Mouse (Mus musculus): ENCODE data around the gene Csnk2b. TPM values are rescaled to one million over a fixed set of nuclear protein-coding genes. Genes with fewer than 3 reads are reported as not detected.
A peak's percentile ranks its signal among the peaks of the same experiment; 100 is the strongest.

Csnk2b gene
- polyA plus RNA-seq, 1 experiment from 2014 or later, result 242 TPM

- Histone ChIP-seq H3K36me3 (ENCODE audit: control insufficient read depth, insufficient read depth, low read length) (peaks cover 40% of the 10 kb centered on the region), H3K9ac (ENCODE audit: low read length) (peak overlapping the region; percentile 100), H3K27ac (ENCODE audit: low read length) (no peak overlapping the region), H3K27me3 (ENCODE audit: control insufficient read depth, insufficient read depth, low read depth, low read length) (no peaks in the 10 kb centered on the region), H3K4me1 (replicated peaks; ENCODE audit: control insufficient read depth, insufficient read depth, low read length) (peaks cover 19% of the 10 kb centered on the region), H3K4me3 (ENCODE audit: low read length) (peak overlapping the region; percentile 97), H3K9me3 (ENCODE audit: control insufficient read depth, low read length) (no peaks in the 10 kb centered on the region), H3K4me2 (ENCODE audit: low read depth, low read length) (peak overlapping the region; percentile 88)
- no peak for ATAC-seq (ENCODE audit: low read depth)
- 19% methylated on average over 12 of the region's 12 CpGs for WGBS
Observed at GRCm38 (mm10) chr17:35162730-35163129, 40.9 kb upstream of the Csnk2b start.

- no peak for ATAC-seq (ENCODE audit: low read depth)
- Histone ChIP-seq H3K27ac (ENCODE audit: low read length) (no peak overlapping the region), H3K9ac (ENCODE audit: low read length) (peak overlapping the region; percentile 100), H3K4me1 (replicated peaks; ENCODE audit: control insufficient read depth, insufficient read depth, low read length) (peaks cover 19% of the 10 kb centered on the region), H3K9me3 (ENCODE audit: control insufficient read depth, low read length) (no peaks in the 10 kb centered on the region), H3K4me2 (ENCODE audit: low read depth, low read length) (peak overlapping the region; percentile 88), H3K4me3 (ENCODE audit: low read length) (peak overlapping the region; percentile 97; the same call in 1 of the 2 replicates), H3K27me3 (ENCODE audit: control insufficient read depth, insufficient read depth, low read depth, low read length) (no peaks in the 10 kb centered on the region), H3K36me3 (ENCODE audit: control insufficient read depth, insufficient read depth, low read length) (peaks cover 46% of the 10 kb centered on the region)
- WGBS, result 57% methylated on average over 14 of the region's 14 CpGs
Observed at GRCm38 (mm10) chr17:35162121-35162520, 40.3 kb upstream of the Csnk2b start.

GRCm38 (mm10) chr17:35161421-35161820 lies 39.6 kb upstream of the Csnk2b start:
- ATAC-seq (ENCODE audit: low read depth), result no peak
- 78% methylated on average over 11 of the region's 11 CpGs for WGBS
- H3K4me2 ChIP-seq (ENCODE audit: low read depth, low read length), result no peak overlapping the region
- no peaks in the 10 kb centered on the region for H3K9me3 ChIP-seq (ENCODE audit: control insufficient read depth, low read length)
- H3K36me3 ChIP-seq (ENCODE audit: control insufficient read depth, insufficient read depth, low read length), result peaks cover 53% of the 10 kb centered on the region
- no peak overlapping the region for H3K4me3 ChIP-seq (ENCODE audit: low read length)
- H3K4me1 ChIP-seq (replicated peaks; ENCODE audit: control insufficient read depth, insufficient read depth, low read length), result peaks cover 19% of the 10 kb centered on the region
- no peak overlapping the region for H3K9ac ChIP-seq (ENCODE audit: low read length)
- H3K27me3 ChIP-seq (ENCODE audit: control insufficient read depth, insufficient read depth, low read depth, low read length), result no peaks in the 10 kb centered on the region
- H3K27ac ChIP-seq (ENCODE audit: low read length), result no peak overlapping the region

- no peak overlapping the region for H3K27ac ChIP-seq (ENCODE audit: low read length)
- H3K4me3 ChIP-seq (ENCODE audit: low read length), result no peak overlapping the region
- no peak overlapping the region for H3K4me2 ChIP-seq (ENCODE audit: low read depth, low read length)
- no peak for ATAC-seq (ENCODE audit: low read depth)
- H3K9me3 ChIP-seq (ENCODE audit: control insufficient read depth, low read length), result no peaks in the 10 kb centered on the region
- H3K36me3 ChIP-seq (ENCODE audit: control insufficient read depth, insufficient read depth, low read length), result peaks cover 71% of the 10 kb centered on the region
- WGBS, result 77% methylated on average over 7 of the region's 7 CpGs
- no peaks in the 10 kb centered on the region for H3K27me3 ChIP-seq (ENCODE audit: control insufficient read depth, insufficient read depth, low read depth, low read length)
- H3K9ac ChIP-seq (ENCODE audit: low read length), result no peak overlapping the region
- H3K4me1 ChIP-seq (replicated peaks; ENCODE audit: control insufficient read depth, insufficient read depth, low read length), result peaks cover 11% of the 10 kb centered on the region
Observed at GRCm38 (mm10) chr17:35159638-35160037, 37.8 kb upstream of the Csnk2b start.

- WGBS, result 90% methylated on average over 16 of the region's 16 CpGs
- H3K4me2 ChIP-seq (ENCODE audit: low read depth, low read length), result no peak overlapping the region
- peaks cover 11% of the 10 kb centered on the region for H3K4me1 ChIP-seq (replicated peaks; ENCODE audit: control insufficient read depth, insufficient read depth, low read length)
- no peak overlapping the region for H3K4me3 ChIP-seq (ENCODE audit: low read length)
- no peaks in the 10 kb centered on the region for H3K27me3 ChIP-seq (ENCODE audit: control insufficient read depth, insufficient read depth, low read depth, low read length)
- peaks cover 77% of the 10 kb centered on the region for H3K36me3 ChIP-seq (ENCODE audit: control insufficient read depth, insufficient read depth, low read length)
- H3K27ac ChIP-seq (ENCODE audit: low read length), result no peak overlapping the region
- H3K9ac ChIP-seq (ENCODE audit: low read length), result no peak overlapping the region
- no peak for ATAC-seq (ENCODE audit: low read depth)
- no peaks in the 10 kb centered on the region for H3K9me3 ChIP-seq (ENCODE audit: control insufficient read depth, low read length)
Observed at GRCm38 (mm10) chr17:35158850-35159593, 37.2 kb upstream of the Csnk2b start.

GRCm38 (mm10) chr17:35157661-35158175 lies 35.9 kb upstream of the Csnk2b start:
- Histone ChIP-seq H3K36me3 (ENCODE audit: control insufficient read depth, insufficient read depth, low read length) (peaks cover 90% of the 10 kb centered on the region), H3K27me3 (ENCODE audit: control insufficient read depth, insufficient read depth, low read depth, low read length) (no peaks in the 10 kb centered on the region), H3K4me2 (ENCODE audit: low read depth, low read length) (no peak overlapping the region), H3K4me1 (replicated peaks; ENCODE audit: control insufficient read depth, insufficient read depth, low read length) (peaks cover 7% of the 10 kb centered on the region), H3K9me3 (ENCODE audit: control insufficient read depth, low read length) (no peaks in the 10 kb centered on the region), H3K27ac (ENCODE audit: low read length) (no peak overlapping the region), H3K4me3 (ENCODE audit: low read length) (no peak overlapping the region), H3K9ac (ENCODE audit: low read length) (no peak overlapping the region)
- ATAC-seq (ENCODE audit: low read depth), result no peak
- WGBS, result 86% methylated on average over 8 of the region's 8 CpGs

GRCm38 (mm10) chr17:35157254-35157653 lies 35.4 kb upstream of the Csnk2b start:
- no peak overlapping the region for H3K4me3 ChIP-seq (ENCODE audit: low read length)
- no peak for ATAC-seq (ENCODE audit: low read depth)
- peaks cover 3% of the 10 kb centered on the region for H3K4me1 ChIP-seq (replicated peaks; ENCODE audit: control insufficient read depth, insufficient read depth, low read length)
- H3K9me3 ChIP-seq (ENCODE audit: control insufficient read depth, low read length), result no peaks in the 10 kb centered on the region
- no peak overlapping the region for H3K9ac ChIP-seq (ENCODE audit: low read length)
- no peak overlapping the region for H3K27ac ChIP-seq (ENCODE audit: low read length)
- H3K27me3 ChIP-seq (ENCODE audit: control insufficient read depth, insufficient read depth, low read depth, low read length), result no peaks in the 10 kb centered on the region
- no peak overlapping the region for H3K4me2 ChIP-seq (ENCODE audit: low read depth, low read length)
- H3K36me3 ChIP-seq (ENCODE audit: control insufficient read depth, insufficient read depth, low read length), result peaks cover 95% of the 10 kb centered on the region
- WGBS, result 88% methylated on average over 8 of the region's 8 CpGs

- no peak overlapping the region for H3K4me3 ChIP-seq (ENCODE audit: low read length)
- H3K4me2 ChIP-seq (ENCODE audit: low read depth, low read length), result no peak overlapping the region
- no peak overlapping the region for H3K27ac ChIP-seq (ENCODE audit: low read length)
- peaks cover 97% of the 10 kb centered on the region for H3K36me3 ChIP-seq (ENCODE audit: control insufficient read depth, insufficient read depth, low read length)
- 89% methylated on average over 33 of the region's 33 CpGs for WGBS
- H3K27me3 ChIP-seq (ENCODE audit: control insufficient read depth, insufficient read depth, low read depth, low read length), result no peaks in the 10 kb centered on the region
- no peaks in the 10 kb centered on the region for H3K9me3 ChIP-seq (ENCODE audit: control insufficient read depth, low read length)
- ATAC-seq (ENCODE audit: low read depth), result no peak
- H3K9ac ChIP-seq (ENCODE audit: low read length), result no peak overlapping the region
- H3K4me1 ChIP-seq (replicated peaks; ENCODE audit: control insufficient read depth, insufficient read depth, low read length), result no peaks in the 10 kb centered on the region
Observed at GRCm38 (mm10) chr17:35156461-35157200, 34.8 kb upstream of the Csnk2b start.

GRCm38 (mm10) chr17:35155451-35155850 lies 33.6 kb upstream of the Csnk2b start:
- Histone ChIP-seq H3K4me2 (ENCODE audit: low read depth, low read length) (no peak overlapping the region), H3K4me1 (replicated peaks; ENCODE audit: control insufficient read depth, insufficient read depth, low read length) (no peaks in the 10 kb centered on the region), H3K9ac (ENCODE audit: low read length) (no peak overlapping the region), H3K27me3 (ENCODE audit: control insufficient read depth, insufficient read depth, low read depth, low read length) (no peaks in the 10 kb centered on the region), H3K4me3 (ENCODE audit: low read length) (no peak overlapping the region), H3K36me3 (ENCODE audit: control insufficient read depth, insufficient read depth, low read length) (peaks cover 95% of the 10 kb centered on the region), H3K27ac (ENCODE audit: low read length) (no peak overlapping the region), H3K9me3 (ENCODE audit: control insufficient read depth, low read length) (no peaks in the 10 kb centered on the region)
- no peak for ATAC-seq (ENCODE audit: low read depth)
- 89% methylated on average over 12 of the region's 12 CpGs for WGBS
